Mouse (Mus musculus): Measurements from ENCODE around the gene Pde4d. TPM values are rescaled to one million over a fixed set of nuclear protein-coding genes. Genes with fewer than 3 reads are reported as not detected.
A peak's percentile ranks its signal among the peaks of the same experiment; 100 is the strongest.

Gene Pde4d
- polyA plus RNA-seq, 1 experiment, result 15.1 TPM

- TF ChIP-seq MYOD1 (IDR thresholded peaks at IDR 0.05; ENCODE audit: control insufficient read depth, insufficient read length, low read depth) (no peak), MAX (IDR thresholded peaks at IDR 0.05) (no peak), USF1 (IDR thresholded peaks at IDR 0.05; ENCODE audit: low read depth) (no peak), CEBPB (IDR thresholded peaks at IDR 0.05; ENCODE audit: low read depth) (no peak), FOSL1 (IDR thresholded peaks at IDR 0.05; ENCODE audit: insufficient read depth, low read length, poor library complexity, severe bottlenecking) (no peak), MYOG (IDR thresholded peaks at IDR 0.05; ENCODE audit: control insufficient read depth, extremely low read depth, insufficient read length) (no peak), CTCF (IDR thresholded peaks at IDR 0.05; ENCODE audit: control insufficient read depth, insufficient read depth, insufficient read length) (no peak)
- no peaks in the 10 kb centered on the region for H3K36me3 ChIP-seq (ENCODE audit: control insufficient read depth, insufficient read depth)
- H3K79me3 ChIP-seq (ENCODE audit: low read depth), result no peaks in the 10 kb centered on the region
- no peak overlapping the region for H3K4me3 ChIP-seq (ENCODE audit: insufficient read depth, poor library complexity, severe bottlenecking)
- no peak overlapping the region for H3ac ChIP-seq (ENCODE audit: control insufficient read depth, insufficient read length, low read depth)
- H3K27me3 ChIP-seq (ENCODE audit: control insufficient read depth, insufficient read depth, insufficient read length), result no peaks in the 10 kb centered on the region
- H3K79me2 ChIP-seq (ENCODE audit: control insufficient read depth, insufficient read depth), result no peaks in the 10 kb centered on the region
Observed at GRCm38 (mm10) chr13:109448121-109448520, 998.4 kb downstream of the Pde4d start.

GRCm38 (mm10) chr13:109474344-109474743, 1024.6 kb downstream of the Pde4d start:
- TF ChIP-seq USF1 (IDR thresholded peaks at IDR 0.05; ENCODE audit: low read depth) (no peak), CTCF (IDR thresholded peaks at IDR 0.05; ENCODE audit: control insufficient read depth, insufficient read depth, insufficient read length) (no peak), MAX (IDR thresholded peaks at IDR 0.05) (no peak), MYOG (IDR thresholded peaks at IDR 0.05; ENCODE audit: control insufficient read depth, extremely low read depth, insufficient read length) (no peak), MYOD1 (IDR thresholded peaks at IDR 0.05; ENCODE audit: control insufficient read depth, insufficient read length, low read depth) (no peak), FOSL1 (IDR thresholded peaks at IDR 0.05; ENCODE audit: insufficient read depth, low read length, poor library complexity, severe bottlenecking) (no peak), CEBPB (IDR thresholded peaks at IDR 0.05; ENCODE audit: low read depth) (no peak)
- Histone ChIP-seq H3K36me3 (ENCODE audit: control insufficient read depth, insufficient read depth) (no peaks in the 10 kb centered on the region), H3K4me3 (ENCODE audit: insufficient read depth, poor library complexity, severe bottlenecking) (no peak overlapping the region)

GRCm38 (mm10) chr13:109481446-109481845, 1031.7 kb downstream of the Pde4d start:
- no peak for TF ChIP-seq CEBPB (IDR thresholded peaks at IDR 0.05; ENCODE audit: low read depth)
- peak; percentile 7 for TF ChIP-seq MYOD1 (IDR thresholded peaks at IDR 0.05; ENCODE audit: control insufficient read depth, insufficient read length, low read depth)
- TF ChIP-seq FOSL1 (IDR thresholded peaks at IDR 0.05; ENCODE audit: insufficient read depth, low read length, poor library complexity, severe bottlenecking), result no peak

More at GRCm38 (mm10) chr13:109474344-109474743, 1024.6 kb downstream of the Pde4d start:
- no peaks in the 10 kb centered on the region for H3K79me2 ChIP-seq (ENCODE audit: control insufficient read depth, insufficient read depth)
- no peak overlapping the region for H3ac ChIP-seq (ENCODE audit: control insufficient read depth, insufficient read length, low read depth)
- no peaks in the 10 kb centered on the region for H3K79me3 ChIP-seq (ENCODE audit: low read depth)
- H3K27me3 ChIP-seq (ENCODE audit: control insufficient read depth, insufficient read depth, insufficient read length), result no peaks in the 10 kb centered on the region

GRCm38 (mm10) chr13:109486166-109486565, 1036.4 kb downstream of the Pde4d start:
- H3K79me3 ChIP-seq (ENCODE audit: low read depth), result no peaks in the 10 kb centered on the region
- H3ac ChIP-seq (ENCODE audit: control insufficient read depth, insufficient read length, low read depth), result no peak overlapping the region
- TF ChIP-seq CTCF (IDR thresholded peaks at IDR 0.05; ENCODE audit: control insufficient read depth, insufficient read depth, insufficient read length), result no peak
- TF ChIP-seq CEBPB (IDR thresholded peaks at IDR 0.05; ENCODE audit: low read depth), result no peak
- no peak for TF ChIP-seq MYOG (IDR thresholded peaks at IDR 0.05; ENCODE audit: control insufficient read depth, extremely low read depth, insufficient read length)
- no peak for TF ChIP-seq MAX (IDR thresholded peaks at IDR 0.05)
- no peak for TF ChIP-seq MYOD1 (IDR thresholded peaks at IDR 0.05; ENCODE audit: control insufficient read depth, insufficient read length, low read depth)
- TF ChIP-seq FOSL1 (IDR thresholded peaks at IDR 0.05; ENCODE audit: insufficient read depth, low read length, poor library complexity, severe bottlenecking), result no peak
- TF ChIP-seq USF1 (IDR thresholded peaks at IDR 0.05; ENCODE audit: low read depth), result no peak
- no peaks in the 10 kb centered on the region for H3K79me2 ChIP-seq (ENCODE audit: control insufficient read depth, insufficient read depth)
- no peaks in the 10 kb centered on the region for H3K27me3 ChIP-seq (ENCODE audit: control insufficient read depth, insufficient read depth, insufficient read length)
- H3K36me3 ChIP-seq (ENCODE audit: control insufficient read depth, insufficient read depth), result no peaks in the 10 kb centered on the region
- no peak overlapping the region for H3K4me3 ChIP-seq (ENCODE audit: insufficient read depth, poor library complexity, severe bottlenecking)

More at GRCm38 (mm10) chr13:109481446-109481845, 1031.7 kb downstream of the Pde4d start:
- H3K36me3 ChIP-seq (ENCODE audit: control insufficient read depth, insufficient read depth), result no peaks in the 10 kb centered on the region
- no peaks in the 10 kb centered on the region for H3K79me3 ChIP-seq (ENCODE audit: low read depth)
- H3K79me2 ChIP-seq (ENCODE audit: control insufficient read depth, insufficient read depth), result no peaks in the 10 kb centered on the region
- no peak overlapping the region for H3ac ChIP-seq (ENCODE audit: control insufficient read depth, insufficient read length, low read depth)
- no peak overlapping the region for H3K4me3 ChIP-seq (ENCODE audit: insufficient read depth, poor library complexity, severe bottlenecking)
- H3K27me3 ChIP-seq (ENCODE audit: control insufficient read depth, insufficient read depth, insufficient read length), result no peaks in the 10 kb centered on the region

GRCm38 (mm10) chr13:109487378-109487777, 1037.6 kb downstream of the Pde4d start:
- Histone ChIP-seq H3K79me2 (ENCODE audit: control insufficient read depth, insufficient read depth) (no peaks in the 10 kb centered on the region), H3ac (ENCODE audit: control insufficient read depth, insufficient read length, low read depth) (no peak overlapping the region), H3K36me3 (ENCODE audit: control insufficient read depth, insufficient read depth) (no peaks in the 10 kb centered on the region), H3K27me3 (ENCODE audit: control insufficient read depth, insufficient read depth, insufficient read length) (no peaks in the 10 kb centered on the region), H3K79me3 (ENCODE audit: low read depth) (no peaks in the 10 kb centered on the region), H3K4me3 (ENCODE audit: insufficient read depth, poor library complexity, severe bottlenecking) (no peak overlapping the region)
- TF ChIP-seq USF1 (IDR thresholded peaks at IDR 0.05; ENCODE audit: low read depth) (no peak), MYOD1 (IDR thresholded peaks at IDR 0.05; ENCODE audit: control insufficient read depth, insufficient read length, low read depth) (no peak), CEBPB (IDR thresholded peaks at IDR 0.05; ENCODE audit: low read depth) (no peak), CTCF (IDR thresholded peaks at IDR 0.05; ENCODE audit: control insufficient read depth, insufficient read depth, insufficient read length) (no peak), MYOG (IDR thresholded peaks at IDR 0.05; ENCODE audit: control insufficient read depth, extremely low read depth, insufficient read length) (no peak), FOSL1 (IDR thresholded peaks at IDR 0.05; ENCODE audit: insufficient read depth, low read length, poor library complexity, severe bottlenecking) (no peak), MAX (IDR thresholded peaks at IDR 0.05) (no peak)

- H3K79me2 ChIP-seq (ENCODE audit: control insufficient read depth, insufficient read depth), result no peaks in the 10 kb centered on the region
- no peak overlapping the region for H3K4me3 ChIP-seq (ENCODE audit: insufficient read depth, poor library complexity, severe bottlenecking)
- no peaks in the 10 kb centered on the region for H3K36me3 ChIP-seq (ENCODE audit: control insufficient read depth, insufficient read depth)
- no peak overlapping the region for H3ac ChIP-seq (ENCODE audit: control insufficient read depth, insufficient read length, low read depth)
- TF ChIP-seq MYOG (IDR thresholded peaks at IDR 0.05; ENCODE audit: control insufficient read depth, extremely low read depth, insufficient read length) (no peak), CEBPB (IDR thresholded peaks at IDR 0.05; ENCODE audit: low read depth) (no peak), CTCF (IDR thresholded peaks at IDR 0.05; ENCODE audit: control insufficient read depth, insufficient read depth, insufficient read length) (no peak), MYOD1 (IDR thresholded peaks at IDR 0.05; ENCODE audit: control insufficient read depth, insufficient read length, low read depth) (no peak), FOSL1 (IDR thresholded peaks at IDR 0.05; ENCODE audit: insufficient read depth, low read length, poor library complexity, severe bottlenecking) (no peak)
- no peaks in the 10 kb centered on the region for H3K79me3 ChIP-seq (ENCODE audit: low read depth)
- no peaks in the 10 kb centered on the region for H3K27me3 ChIP-seq (ENCODE audit: control insufficient read depth, insufficient read depth, insufficient read length)
Observed at GRCm38 (mm10) chr13:109490853-109491252, 1041.1 kb downstream of the Pde4d start.
